Mouse (Mus musculus) cerebellum, adult 11 months (tissue): ENCODE measurements around the gene 4930524B15Rik.
"Not testable (repeated sequence)": the region's sequence is repeated elsewhere in the genome, so short reads cannot be mapped to it uniquely, and the experiment has no call there.

Source experiments
- DNase-seq: peaks from one replicate; pipeline ENCODE4 v3.0.0; 2022

The 4930524B15Rik gene

DNA sequence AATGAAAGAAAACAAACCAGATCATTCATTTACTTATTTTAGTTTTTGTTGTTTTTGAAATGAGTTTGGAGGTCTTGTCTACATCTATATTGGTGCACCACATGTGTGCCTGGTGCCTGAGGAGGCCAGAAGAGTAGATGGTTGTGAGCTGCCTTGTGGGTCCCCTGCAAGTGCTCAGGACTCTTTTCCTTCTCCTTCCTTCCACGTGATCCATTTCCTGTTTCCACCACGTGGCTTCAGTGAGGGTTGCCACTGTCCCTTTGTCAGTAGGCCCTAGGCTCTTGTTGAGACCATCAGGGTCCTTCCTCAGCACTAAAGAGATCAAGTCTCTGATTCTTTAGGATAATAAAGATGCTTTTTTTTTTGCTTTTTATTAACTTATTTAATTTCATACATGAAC, 19.4 kb downstream of the 4930524B15Rik start:
- no peak for DNase-seq

GRCm38 (mm10) chr11:31992535-31992934, 27.1 kb downstream of the 4930524B15Rik start:
- DNase-seq = no peak

- DNase-seq = no peak
These were observed 34.3 kb downstream of the 4930524B15Rik start for GRCm38 (mm10) chr11:31999716-32000115.

- DNase-seq = peak; percentile 77
These were observed 34.9 kb downstream of the 4930524B15Rik start, which contains the start of gene Nsg2 for GRCm38 (mm10) chr11:32000281-32000680. Gene Nsg2, plus strand, starts transcription at chr11:32000463.

GRCm38 (mm10) chr11:32001181-32001910, 36.0 kb downstream of the 4930524B15Rik start:
- DNase-seq = no peak

DNA sequence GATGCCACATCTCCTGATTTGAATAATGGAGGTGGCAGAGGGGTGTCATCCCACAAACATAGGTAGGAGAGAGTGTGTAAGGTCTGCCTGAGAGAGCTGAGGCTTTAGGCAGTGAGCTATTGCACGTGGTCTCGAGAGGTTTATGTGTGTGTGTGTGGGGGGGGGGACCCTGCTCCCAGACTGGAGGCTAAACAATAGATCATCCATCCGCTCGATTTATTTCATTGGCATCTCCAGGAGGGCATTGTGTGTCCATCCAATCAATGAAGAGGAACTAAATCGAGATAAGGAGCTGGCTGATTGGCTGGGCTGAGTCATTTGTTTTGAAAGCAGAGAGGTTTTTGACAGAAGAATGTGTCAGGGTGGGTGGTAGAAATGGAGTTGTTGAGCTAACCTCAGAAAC, 37.3 kb downstream of the 4930524B15Rik start:
- no peak for DNase-seq

DNA sequence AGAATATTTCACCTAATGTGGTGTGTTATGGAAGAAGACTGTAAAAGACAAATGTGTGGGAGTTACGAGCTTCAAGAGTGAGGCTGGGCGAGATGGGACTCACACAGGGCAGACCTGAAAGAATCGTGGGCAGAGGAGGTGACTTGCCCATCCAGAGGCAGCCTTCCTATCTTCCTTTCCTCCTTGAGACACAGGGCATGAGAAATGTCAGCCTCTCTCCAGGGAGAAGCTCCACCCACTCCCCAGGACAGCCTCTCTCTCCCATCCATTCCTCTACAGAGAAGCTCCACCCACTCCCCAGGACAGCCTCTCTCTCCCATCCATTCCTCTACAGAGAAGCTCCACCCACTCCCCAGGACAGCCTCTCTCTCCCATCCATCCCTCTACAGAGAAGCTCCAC, 42.7 kb downstream of the 4930524B15Rik start:
- not testable (repeated sequence) for DNase-seq

- no peak for DNase-seq
These were observed 43.5 kb downstream of the 4930524B15Rik start for GRCm38 (mm10) chr11:32008852-32009251.

DNA sequence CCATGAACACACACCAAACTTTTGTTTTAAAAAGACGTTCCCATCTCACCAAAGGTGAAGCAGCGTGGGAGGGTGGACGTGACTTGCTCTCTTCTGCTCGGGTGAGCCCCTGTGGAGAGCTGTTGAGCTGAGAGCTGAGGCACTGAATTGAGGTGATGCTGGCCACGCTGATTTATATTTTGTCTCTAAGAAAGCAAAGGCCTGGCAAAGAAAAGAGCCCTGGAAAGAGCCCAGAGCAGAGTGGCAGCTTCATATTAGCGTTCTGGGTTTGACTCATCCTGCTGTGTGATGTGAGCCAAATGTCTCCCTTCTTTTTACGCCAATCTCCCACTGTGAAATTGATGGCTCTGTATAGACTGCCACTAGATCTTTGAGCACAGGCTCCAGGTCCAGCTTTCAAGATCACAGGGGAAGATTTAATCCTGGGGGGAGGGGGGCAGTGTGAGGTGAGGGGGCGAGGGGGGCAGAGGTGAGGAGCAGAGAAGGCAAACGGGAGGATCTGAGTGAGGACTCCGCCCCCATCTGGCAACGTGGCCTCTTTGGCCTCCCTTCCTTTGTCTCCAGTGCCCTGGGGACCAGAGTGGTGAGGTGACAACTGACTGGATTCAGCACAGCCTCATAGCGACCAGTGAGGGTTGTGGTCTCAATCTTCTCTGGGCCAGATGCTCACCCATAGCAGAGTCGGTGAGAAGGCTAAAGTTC, 44.7 kb downstream of the 4930524B15Rik start:
- no peak for DNase-seq

DNA sequence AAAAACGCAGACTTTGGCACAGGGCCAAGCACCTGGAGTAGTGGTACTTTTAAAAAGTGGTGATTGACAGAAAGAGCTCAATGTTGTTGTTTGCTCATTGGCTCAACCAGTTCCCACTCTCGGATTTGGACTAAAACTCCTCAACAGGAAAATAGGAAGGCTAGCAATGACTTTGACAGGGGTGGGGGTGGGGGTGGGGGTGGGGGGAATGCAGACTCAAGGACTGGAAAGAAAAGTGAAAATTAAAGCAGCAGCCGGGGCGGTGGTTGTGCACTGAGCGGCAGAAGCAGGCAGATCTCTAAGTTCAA, 45.2 kb downstream of the 4930524B15Rik start:
- no peak for DNase-seq

DNA sequence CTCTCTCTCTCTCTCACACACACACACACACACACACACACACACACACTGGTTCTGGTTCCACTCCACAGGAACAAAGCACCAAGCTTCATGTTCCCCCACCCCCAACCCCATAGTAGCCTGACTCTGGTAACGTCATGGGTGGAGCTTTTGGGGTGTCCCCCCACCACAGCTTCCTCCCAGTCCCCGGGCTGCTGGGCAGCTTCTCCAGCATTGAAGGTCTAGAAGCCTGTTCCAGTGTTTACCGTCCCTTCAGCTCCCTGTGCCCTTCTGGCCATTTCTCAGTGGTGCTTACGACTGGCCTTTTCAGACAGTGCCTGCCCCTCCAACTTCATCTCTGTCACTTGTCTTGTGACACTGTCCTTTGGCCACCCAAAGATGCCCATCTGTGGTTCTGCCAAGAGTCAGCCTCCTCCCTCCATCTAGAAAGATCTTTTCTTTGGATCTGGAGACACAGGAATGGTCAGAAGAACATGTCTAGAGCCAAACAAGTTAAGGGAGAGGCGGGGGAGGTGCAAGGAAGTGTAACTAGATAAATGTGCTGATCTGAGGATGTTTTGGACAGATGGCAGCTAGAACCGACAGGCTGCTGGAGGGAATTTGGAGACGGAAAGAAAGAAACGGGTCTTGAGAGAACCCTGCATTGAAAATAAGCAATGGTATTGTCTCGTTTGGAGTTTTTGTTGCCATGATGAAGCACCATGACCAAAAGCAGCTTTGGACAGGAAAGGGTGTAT, 46.6 kb downstream of the 4930524B15Rik start:
- DNase-seq = no peak

GRCm38 (mm10) chr11:32013014-32013427, 47.6 kb downstream of the 4930524B15Rik start:
- no peak for DNase-seq

GRCm38 (mm10) chr11:32013561-32013960, 48.2 kb downstream of the 4930524B15Rik start:
- no peak for DNase-seq

DNA sequence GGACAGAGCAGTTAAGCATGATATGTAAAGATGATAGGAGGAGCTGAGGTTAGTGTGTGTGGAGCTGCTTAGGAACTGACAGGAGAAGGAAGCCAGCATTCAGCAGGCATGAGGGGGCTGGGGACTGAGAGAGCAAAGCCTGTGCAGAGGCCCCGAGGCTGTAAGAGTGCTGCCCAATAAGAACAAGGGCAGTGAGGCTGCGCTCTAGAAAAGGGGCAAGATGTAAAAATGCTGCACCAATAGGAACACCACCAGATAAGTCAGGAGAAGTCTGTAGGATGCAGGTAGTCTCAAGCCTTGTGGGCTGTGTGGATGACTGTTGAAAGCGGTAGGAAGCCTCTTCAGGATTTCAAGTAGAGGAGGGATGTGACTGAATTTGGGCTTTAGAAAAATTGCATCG, 52.8 kb downstream of the 4930524B15Rik start:
- DNase-seq = no peak

GRCm38 (mm10) chr11:32020031-32020965, 54.9 kb downstream of the 4930524B15Rik start:
- no peak for DNase-seq

DNA sequence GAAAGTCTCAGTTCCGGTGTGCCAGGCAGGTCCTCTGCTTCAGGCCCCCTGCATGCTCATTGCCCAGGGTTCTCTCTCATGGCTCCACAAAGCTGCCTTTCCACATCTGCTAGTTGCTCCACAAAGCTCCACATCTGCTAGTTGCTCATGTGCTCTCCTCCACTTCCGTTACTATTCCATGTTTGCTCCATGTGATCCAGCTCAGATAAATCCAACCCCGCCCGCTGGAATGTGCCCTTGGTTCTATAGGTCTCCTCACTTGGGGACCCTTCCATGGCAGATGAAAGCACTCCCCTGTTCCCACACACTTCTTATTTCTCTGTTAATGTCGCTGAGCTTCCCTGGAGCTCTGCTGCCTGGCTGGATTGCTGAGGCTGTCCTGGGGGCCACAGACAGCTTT, 61.2 kb downstream of the 4930524B15Rik start:
- DNase-seq = no peak

DNA sequence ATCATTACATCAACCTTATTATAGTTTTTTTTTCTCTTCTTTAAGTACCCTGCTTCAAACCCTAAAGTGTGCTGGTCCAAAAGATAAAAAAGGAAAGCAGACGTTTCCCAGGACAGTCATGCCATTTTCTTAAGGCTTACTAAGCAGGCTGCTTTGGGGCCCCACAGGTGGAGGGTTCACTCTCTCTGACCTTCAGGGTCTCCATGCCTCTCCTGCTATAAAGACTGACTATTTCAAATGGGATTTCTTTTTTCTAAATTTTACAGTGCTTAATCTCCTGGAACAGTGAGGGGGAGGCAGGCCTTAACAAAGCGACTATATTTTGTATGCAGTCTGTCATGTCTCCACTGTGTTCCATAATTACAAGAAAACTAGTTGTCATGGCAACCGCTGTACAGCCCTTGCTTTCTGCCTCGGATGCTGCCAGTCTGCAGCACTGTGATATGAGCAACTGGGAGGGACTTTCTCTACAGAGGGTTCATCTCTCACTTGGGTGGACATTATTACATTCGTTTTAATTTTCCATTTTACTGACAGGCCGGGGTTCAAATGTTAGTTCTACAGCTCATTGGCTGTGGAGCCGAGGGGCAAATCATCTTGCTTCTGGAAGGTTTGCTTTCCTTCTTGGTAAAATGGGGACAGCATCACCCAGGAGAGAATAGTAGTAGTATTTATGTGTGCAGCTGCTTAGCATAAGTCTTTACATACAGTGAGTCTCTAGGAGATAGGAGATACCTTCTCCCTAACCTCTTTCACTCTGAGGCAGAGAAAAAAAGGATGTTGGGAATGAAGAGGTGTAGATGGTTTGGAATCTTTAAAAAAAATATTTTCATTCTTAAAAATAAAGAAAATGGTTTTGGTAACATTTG, 62.3 kb downstream of the 4930524B15Rik start:
- no peak for DNase-seq

DNA sequence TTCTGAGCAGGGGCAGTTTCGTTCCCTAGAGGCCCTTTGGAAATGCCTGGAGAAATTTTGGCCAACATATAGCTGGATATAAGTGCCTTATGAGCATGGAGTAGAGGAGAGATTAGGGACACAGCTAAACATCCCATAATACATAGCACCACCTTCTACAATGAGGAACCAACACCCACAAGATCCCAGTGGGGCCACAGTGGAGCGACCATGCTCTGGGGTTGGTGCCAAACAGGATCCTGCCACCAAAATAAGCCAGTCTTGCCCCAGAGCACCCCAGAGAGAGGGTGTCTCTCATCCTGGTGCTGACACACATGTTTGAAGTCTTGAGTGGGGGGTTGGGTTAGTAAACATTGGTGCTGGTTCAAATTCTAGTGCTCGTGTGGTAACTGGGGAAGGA, 63.2 kb downstream of the 4930524B15Rik start:
- DNase-seq = no peak
